Mouse (Mus musculus) MEL (cell line): ENCODE data around the gene Dnah6. TPM values are rescaled to one million over a fixed set of nuclear protein-coding genes. Genes with fewer than 3 reads are reported as not detected.

ENCODE experiments used
- DNase-seq: peaks from one replicate; pipeline ENCODE4 v3.0.0; 2011; ENCODE audit warnings: low read depth, low spot score
- H3K27ac ChIP-seq: 2 replicates; pipeline ENCODE4 v1.5.1; 2012; ENCODE audit warnings: low read depth, mild to moderate bottlenecking, control low read depth, low read length, moderate library complexity; ENCODE audit not compliant: control insufficient read depth
- H3K27me3 ChIP-seq, 2 experiments: fragments of 150-350 bp in 1 of 2; sonication (generic) in 1 of 2; 2 replicates each; pipeline ENCODE4 v1.6.1; 2012; ENCODE audit warnings: low read length in 2 of 2, mild to moderate bottlenecking in 2 of 2, improper control_type of control experiment in 1 of 2, moderate library complexity in 1 of 2; ENCODE audit not compliant: insufficient read depth in 2 of 2, control insufficient read depth in 1 of 2
- H3K36me3 ChIP-seq, 2 experiments: 2 replicates each; pipeline ENCODE4 v1.6.1; 2012 to 2014; ENCODE audit warnings: low read length in 2 of 2, improper control_type of control experiment in 1 of 2, inconsistent platforms in 1 of 2, mild to moderate bottlenecking in 1 of 2; ENCODE audit not compliant: insufficient read depth in 2 of 2, control insufficient read depth in 1 of 2
- H3K4me1 ChIP-seq, 2 experiments: fragments of 150-350 bp in 1 of 2; sonication (generic) in 1 of 2; 2 replicates each; pipeline ENCODE4 v1.6.1; 2012; ENCODE audit warnings: low read length in 2 of 2, improper control_type of control experiment in 1 of 2, mild to moderate bottlenecking in 1 of 2; ENCODE audit not compliant: insufficient read depth in 2 of 2, control insufficient read depth in 1 of 2
- H3K4me3 ChIP-seq, 2 experiments: fragments of 150-350 bp in 1 of 2; sonication (generic) in 1 of 2; 2 replicates each; pipeline ENCODE4 v1.5.1; 2012; ENCODE audit warnings: low read depth in 2 of 2, low read length in 2 of 2, mild to moderate bottlenecking in 2 of 2, moderate library complexity in 2 of 2, control low read depth in 1 of 2, improper control_type of control experiment in 1 of 2; ENCODE audit not compliant: control insufficient read depth in 1 of 2, insufficient read depth in 1 of 2
- H3K79me2 ChIP-seq: 2 replicates; pipeline ENCODE4 v1.6.1; 2012; ENCODE audit warnings: mild to moderate bottlenecking, low read length, moderate library complexity; ENCODE audit not compliant: control insufficient read depth, poor library complexity, insufficient read depth
- H3K9ac ChIP-seq: 2 replicates; pipeline ENCODE4 v1.6.1; 2012; ENCODE audit warnings: low read depth, mild to moderate bottlenecking, control low read depth, low read length, moderate library complexity; ENCODE audit not compliant: control insufficient read depth, poor library complexity, severe bottlenecking
- H3K9me3 ChIP-seq: fragments of 150-350 bp; sonication (generic); replicated peaks from 2 replicates; pipeline ENCODE4 v1.6.1; 2012; ENCODE audit warnings: mild to moderate bottlenecking, low read length, improper control_type of control experiment, moderate library complexity; ENCODE audit not compliant: insufficient read depth
- CHD1 ChIP-seq: IDR thresholded peaks from 2 replicates; pipeline ENCODE4 v1.6.1; 2012; ENCODE audit warnings: low read depth, mild to moderate bottlenecking, inconsistent platforms, low read length, improper control_type of control experiment
- CTCF ChIP-seq, 3 experiments: IDR thresholded peaks in 2 of 3; conservative IDR thresholded peaks in 1 of 3; 2 replicates each; pipeline ENCODE4 v1.5.1; 2011 to 2012; ENCODE audit warnings: low read length in 3 of 3, low read depth in 2 of 3, mild to moderate bottlenecking in 2 of 3, improper control_type of control experiment in 1 of 3, inconsistent platforms in 1 of 3, mixed read lengths in 1 of 3, moderate library complexity in 1 of 3; ENCODE audit not compliant: control insufficient read depth in 1 of 3, insufficient read depth in 1 of 3, poor library complexity in 1 of 3, severe bottlenecking in 1 of 3
- E2F4 ChIP-seq: IDR thresholded peaks from 2 replicates; pipeline ENCODE4 v1.6.1; 2011; ENCODE audit warnings: low read depth, low read length, improper control_type of control experiment, borderline replicate concordance
- JUND ChIP-seq: IDR thresholded peaks from 2 replicates; pipeline ENCODE4 v1.6.1; 2011; ENCODE audit warnings: low read depth, mild to moderate bottlenecking, improper control_type of control experiment, low read length
- MAX ChIP-seq: IDR thresholded peaks from 2 replicates; pipeline ENCODE4 v1.6.1; 2011; ENCODE audit warnings: low read length, improper control_type of control experiment
- MAZ ChIP-seq: IDR thresholded peaks from 2 replicates; pipeline ENCODE4 v1.6.1; 2012; ENCODE audit warnings: low read depth, mild to moderate bottlenecking, inconsistent platforms, low read length, improper control_type of control experiment
- MEF2A ChIP-seq: IDR thresholded peaks from 2 replicates; pipeline ENCODE4 v1.6.1; 2014; ENCODE audit warnings: low read depth, mild to moderate bottlenecking, inconsistent platforms, low read length, improper control_type of control experiment; ENCODE audit not compliant: poor library complexity, insufficient replicate concordance, severe bottlenecking; ENCODE audit errors: extremely low read depth
- MYC ChIP-seq: IDR thresholded peaks from 2 replicates; pipeline ENCODE4 v1.6.1; 2011; ENCODE audit warnings: low read depth, mild to moderate bottlenecking, low read length, improper control_type of control experiment, moderate library complexity
- POLR2AphosphoS5 ChIP-seq: IDR thresholded peaks from 2 replicates; pipeline ENCODE4 v1.6.1; 2012; ENCODE audit warnings: low read depth, borderline replicate concordance, mild to moderate bottlenecking, inconsistent platforms, low read length, moderate library complexity, mixed read lengths
- RAD21 ChIP-seq: IDR thresholded peaks from 2 replicates; pipeline ENCODE4 v1.6.1; 2011; ENCODE audit warnings: mild to moderate bottlenecking, low read depth, low read length, improper control_type of control experiment
- SIN3A ChIP-seq: IDR thresholded peaks from 2 replicates; pipeline ENCODE4 v1.6.1; 2012; ENCODE audit warnings: low read length, improper control_type of control experiment, inconsistent platforms
- SMC3 ChIP-seq: IDR thresholded peaks from 2 replicates; pipeline ENCODE4 v1.6.1; 2011; ENCODE audit warnings: low read depth, low read length, improper control_type of control experiment
- USF1 ChIP-seq: IDR thresholded peaks from 2 replicates; pipeline ENCODE4 v1.6.1; 2014; ENCODE audit warnings: low read depth, mild to moderate bottlenecking, inconsistent platforms, low read length, improper control_type of control experiment, moderate library complexity
- ZC3H11A ChIP-seq: IDR thresholded peaks from 2 replicates; pipeline ENCODE4 v1.6.1; 2012; ENCODE audit warnings: low read depth, mild to moderate bottlenecking, inconsistent platforms, low read length, improper control_type of control experiment
- ZNF384 ChIP-seq: IDR thresholded peaks from 2 replicates; pipeline ENCODE4 v1.6.1; 2012; ENCODE audit warnings: low read depth, mild to moderate bottlenecking, inconsistent platforms, low read length, improper control_type of control experiment
- polyA plus RNA-seq, 2 experiments: library from polyadenylated mRNA; stranded (reverse) in 1 of 2; unstranded in 1 of 2; fragments of >175 nt in 1 of 2; fragments of >200 nt in 1 of 2; gene quantifications; 2 replicates each; pipeline versions ENCODE4 v1.2.1 to v1.2.4; 2012; ENCODE audit warnings: low replicate concordance in 2 of 2, low read depth in 1 of 2; ENCODE audit not compliant: insufficient read length in 2 of 2, insufficient read depth in 1 of 2, missing spikeins in 1 of 2
- total RNA-seq: library from RNA; depleted of rRNA; stranded (reverse); fragments of 300-350 nt; gene quantifications from 2 replicates; pipeline ENCODE4 v1.2.3, GENCODE M21; 2012

Gene Dnah6
- total and polyA plus RNA-seq, 3 experiments: not detected

DNA sequence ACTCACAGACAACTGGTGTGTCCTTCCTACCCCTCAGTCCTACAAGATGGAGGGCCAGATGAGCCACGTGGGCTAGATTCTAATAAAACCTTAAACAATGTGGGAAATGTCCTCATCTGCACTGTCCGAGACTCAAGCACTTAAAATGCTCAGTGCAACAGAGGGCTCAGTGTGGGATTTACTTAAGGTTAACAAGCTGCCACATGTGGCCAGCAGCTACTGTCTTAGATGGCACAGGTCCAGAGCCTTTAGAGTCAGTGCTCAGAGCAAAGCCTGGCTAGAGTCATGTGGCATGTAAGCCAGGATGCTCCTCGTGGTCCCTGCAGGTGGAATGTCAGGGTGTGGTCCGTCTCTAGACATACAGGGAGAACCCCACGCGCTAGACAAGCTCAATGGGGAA, 194.6 kb downstream of the Dnah6 start:
- Histone ChIP-seq H3K27me3 (no peaks in the 10 kb centered on the region; a peak in 1 of 4 replicates), H3K9ac (no peak overlapping the region), H3K4me1 (no peaks in the 10 kb centered on the region), H3K36me3 (no peaks in the 10 kb centered on the region), H3K9me3 (no peaks in the 10 kb centered on the region), H3K79me2 (no peaks in the 10 kb centered on the region), H3K4me3 (no peak overlapping the region), H3K27ac (no peak overlapping the region)
- TF ChIP-seq SIN3A: no peak
- DNase-seq: no peak

DNA sequence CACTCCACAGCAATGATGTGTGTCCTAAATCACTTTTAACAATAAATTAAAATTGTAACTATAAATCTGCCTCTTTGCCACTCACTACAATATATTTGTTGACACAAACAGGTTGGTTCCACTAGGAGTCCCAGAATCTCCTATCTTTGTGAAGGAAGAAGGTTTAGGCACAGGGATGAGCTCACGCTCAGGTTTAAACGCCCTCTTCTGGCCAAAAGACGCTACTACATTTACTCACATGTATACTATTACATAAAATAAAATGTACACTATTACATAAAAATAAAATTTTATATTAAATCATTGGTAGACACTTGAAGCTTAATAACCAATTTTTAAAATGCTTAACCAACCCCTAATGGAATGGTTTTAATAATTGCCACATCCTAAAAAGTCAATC, 201.4 kb downstream of the Dnah6 start:
- peak; percentile 27 for DNase-seq
- no peaks in the 10 kb centered on the region for H3K4me1 ChIP-seq
- no peaks in the 10 kb centered on the region for H3K36me3 ChIP-seq
- H3K4me3 ChIP-seq: no peak overlapping the region
- H3K27ac ChIP-seq: no peak overlapping the region
- no peak overlapping the region for H3K9ac ChIP-seq
- H3K27me3 ChIP-seq: no peaks in the 10 kb centered on the region; a peak in 1 of 4 replicates
- TF ChIP-seq CTCF (IDR thresholded peaks at IDR 0.05 in 2 of 3, conservative IDR thresholded peaks at IDR 0.05 in 1 of 3; ENCODE audit: control insufficient read depth in 1 of 3, insufficient read depth in 1 of 3, low read depth in 2 of 3, low read length in 3 of 3, poor library complexity in 1 of 3, severe bottlenecking in 1 of 3) (peak; percentile 46 to 49 (median 46)), E2F4 (no peak), MYC (no peak), RAD21 (peak; percentile 12), ZC3H11A (peak; percentile 13; the same call in 1 of the 2 replicates), SMC3 (peak; percentile 45)
- H3K79me2 ChIP-seq: no peaks in the 10 kb centered on the region
- H3K9me3 ChIP-seq: no peaks in the 10 kb centered on the region

DNA sequence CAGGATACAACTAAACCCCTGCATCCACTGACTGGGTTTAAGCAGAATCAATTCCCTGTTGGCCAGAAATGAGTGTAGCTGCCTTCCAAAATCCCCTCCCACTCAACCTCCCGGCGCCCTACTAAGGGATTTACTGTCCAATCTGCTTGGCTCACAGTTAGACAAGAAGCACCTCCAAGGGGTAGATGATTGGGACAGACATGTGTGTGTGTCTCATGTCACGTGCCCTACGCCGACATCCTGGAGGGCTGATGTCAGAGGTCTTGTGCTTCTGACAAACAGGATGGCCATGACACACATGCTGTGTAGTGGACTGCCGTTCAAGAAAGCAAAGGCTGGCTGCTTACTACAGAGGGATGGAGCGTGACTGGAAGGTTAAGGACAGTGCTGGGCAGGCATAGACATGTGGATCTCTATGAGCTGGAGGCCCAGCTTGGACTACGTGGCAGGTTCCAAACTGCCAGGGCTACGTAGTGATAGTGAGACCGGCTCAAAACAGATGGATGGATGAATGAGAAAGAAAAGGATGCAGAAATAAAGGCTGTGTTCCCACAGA, 202.6 kb downstream of the Dnah6 start:
- H3K79me2 ChIP-seq: no peaks in the 10 kb centered on the region
- H3K36me3 ChIP-seq: no peaks in the 10 kb centered on the region
- H3K4me1 ChIP-seq: no peaks in the 10 kb centered on the region
- DNase-seq: no peak
- no peak overlapping the region for H3K9ac ChIP-seq
- H3K27me3 ChIP-seq: no peaks in the 10 kb centered on the region; a peak in 1 of 4 replicates
- no peaks in the 10 kb centered on the region for H3K9me3 ChIP-seq
- H3K4me3 ChIP-seq: no peak overlapping the region
- H3K27ac ChIP-seq: no peak overlapping the region
- TF ChIP-seq MEF2A (no peak), USF1 (no peak), JUND (no peak), RAD21 (no peak), CHD1 (no peak), POLR2AphosphoS5 (no peak), CTCF (IDR thresholded peaks at IDR 0.05 in 2 of 3, conservative IDR thresholded peaks at IDR 0.05 in 1 of 3; ENCODE audit: control insufficient read depth in 1 of 3, insufficient read depth in 1 of 3, low read depth in 2 of 3, low read length in 3 of 3, poor library complexity in 1 of 3, severe bottlenecking in 1 of 3) (no peak), MAZ (no peak), ZNF384 (no peak), MAX (no peak)
